Mouse (Mus musculus): ENCODE measurements around the gene Amd1.

DNA sequence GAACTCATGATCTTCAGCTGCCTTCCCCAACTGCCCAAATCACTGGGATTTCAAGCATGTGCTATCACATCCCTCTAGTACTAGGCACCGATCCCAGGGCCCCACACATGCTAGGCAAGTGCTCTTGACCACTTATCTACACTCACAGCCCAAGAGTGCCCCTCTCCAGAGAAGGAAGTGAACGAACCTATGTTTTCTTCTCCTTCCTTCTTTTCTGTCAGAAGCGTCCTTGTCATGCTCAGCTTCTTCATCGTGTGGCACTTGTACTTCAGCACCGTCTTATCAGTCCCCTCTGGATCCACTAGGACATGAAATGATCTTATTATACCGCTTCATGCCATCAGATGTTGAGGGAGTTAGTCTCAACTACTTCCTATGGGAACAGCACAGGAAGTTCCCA lies 51.0 kb downstream of the Amd1 start:
- TF ChIP-seq POLR2A (IDR thresholded peaks at IDR 0.05; ENCODE audit: borderline replicate concordance, insufficient read depth, low read length) (no peak), CTCF (IDR thresholded peaks at IDR 0.05; ENCODE audit: borderline replicate concordance, insufficient read depth, low read depth, low read length) (no peak)

Measured in cerebellum, adult 2 months (tissue).